Mouse (Mus musculus): ENCODE measurements around the gene Acacb. TPM values are rescaled to one million over a fixed set of nuclear protein-coding genes. Genes with fewer than 3 reads are reported as not detected.

Gene Acacb
- polyA plus RNA-seq, 1 experiment from 2014 or later = 1.3 TPM

DNA sequence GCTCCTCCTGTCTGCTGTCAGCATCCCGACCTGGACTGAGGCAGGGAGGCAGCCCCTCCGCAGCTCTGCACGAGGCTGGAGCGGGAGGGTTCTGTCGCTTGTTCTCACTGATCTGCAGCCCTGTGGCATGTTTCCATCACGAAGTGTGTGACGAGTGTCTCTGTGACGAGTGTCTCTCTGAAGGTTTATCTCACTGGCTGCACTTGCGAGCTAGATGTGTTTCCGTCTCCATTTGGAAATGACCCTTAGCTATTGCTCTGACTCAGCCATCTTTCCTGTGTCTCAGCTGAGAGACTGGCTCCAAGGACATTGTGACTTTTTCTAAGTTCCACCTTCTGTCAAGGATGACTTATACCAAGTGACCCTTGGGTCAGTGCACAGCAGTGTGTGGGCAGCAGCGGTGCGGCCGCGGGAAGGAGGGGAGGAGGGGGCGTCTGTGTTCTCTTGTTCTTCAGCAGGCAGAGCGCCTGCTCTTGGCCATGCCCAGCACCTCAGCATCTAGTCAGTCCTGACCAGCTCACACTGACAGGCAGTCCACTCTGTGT is 39.9 kb upstream of the Acacb start:
- no peak for TF ChIP-seq CTCF (IDR thresholded peaks at IDR 0.05; ENCODE audit: low read depth)
- no peak for TF ChIP-seq EP300 (optimal IDR thresholded peaks at IDR 0.05)
- H3K4me3 ChIP-seq (ENCODE audit: low read depth, low read length) = no peak overlapping the region
- no peaks in the 10 kb centered on the region for H3K9me3 ChIP-seq (ENCODE audit: control insufficient read depth, low read length)
- H3K36me3 ChIP-seq (ENCODE audit: control insufficient read depth, insufficient read depth, low read length) = peaks cover 24% of the 10 kb centered on the region
- no peaks in the 10 kb centered on the region for H3K27me3 ChIP-seq (ENCODE audit: control insufficient read depth, insufficient read depth, low read length)
- H3K4me1 ChIP-seq (replicated peaks; ENCODE audit: control insufficient read depth, insufficient read depth) = no peaks in the 10 kb centered on the region
- ATAC-seq (ENCODE audit: low FRiP score, low TSS enrichment) (no peak), DNase-seq (ENCODE audit: low spot score) (no peak)
- WGBS = 77% methylated on average over 16 of the region's 16 CpGs
- no peak overlapping the region for H3K9ac ChIP-seq (ENCODE audit: low read length)
- no peak overlapping the region for H3K4me2 ChIP-seq (replicated peaks; ENCODE audit: low read depth)
- H3K27ac ChIP-seq (replicated peaks) = no peak overlapping the region

DNA sequence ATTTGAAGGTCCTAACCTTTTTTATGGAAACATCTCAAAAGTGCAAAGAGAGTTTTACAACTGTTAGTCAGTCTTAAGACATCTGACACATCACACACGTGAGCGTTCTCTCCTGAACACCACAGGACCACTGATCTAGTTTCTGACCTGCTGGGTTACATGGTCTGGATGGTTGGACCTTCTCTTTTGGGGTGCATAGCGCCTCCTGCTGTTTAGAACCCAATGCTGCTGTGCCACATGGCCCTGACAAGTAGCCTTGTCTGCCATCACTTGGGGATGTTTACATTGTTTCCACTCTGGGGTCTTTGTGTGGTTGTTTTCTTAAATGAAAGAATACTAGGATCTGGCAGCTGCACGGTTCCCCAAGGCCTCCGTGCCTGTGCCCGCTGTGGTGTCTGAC is 33.0 kb upstream of the Acacb start:
- DNase-seq (ENCODE audit: low spot score) = no peak
- no peaks in the 10 kb centered on the region for H3K9me3 ChIP-seq (ENCODE audit: control insufficient read depth, low read length)
- no peaks in the 10 kb centered on the region for H3K4me1 ChIP-seq (replicated peaks; ENCODE audit: control insufficient read depth, insufficient read depth)
- H3K36me3 ChIP-seq (ENCODE audit: control insufficient read depth, insufficient read depth, low read length) = peaks cover 27% of the 10 kb centered on the region
- H3K4me3 ChIP-seq (ENCODE audit: low read depth, low read length) = no peak overlapping the region
- H3K27ac ChIP-seq (replicated peaks) = no peak overlapping the region
- ATAC-seq (ENCODE audit: low FRiP score, low TSS enrichment) = no peak
- H3K27me3 ChIP-seq (ENCODE audit: control insufficient read depth, insufficient read depth, low read length) = no peaks in the 10 kb centered on the region
- 88% methylated on average over 6 of the region's 6 CpGs for WGBS
- H3K4me2 ChIP-seq (replicated peaks; ENCODE audit: low read depth) = no peak overlapping the region
- H3K9ac ChIP-seq (ENCODE audit: low read length) = no peak overlapping the region
- TF ChIP-seq CTCF (IDR thresholded peaks at IDR 0.05; ENCODE audit: low read depth) = peak; percentile 41
- no peak for TF ChIP-seq EP300 (optimal IDR thresholded peaks at IDR 0.05)

DNA sequence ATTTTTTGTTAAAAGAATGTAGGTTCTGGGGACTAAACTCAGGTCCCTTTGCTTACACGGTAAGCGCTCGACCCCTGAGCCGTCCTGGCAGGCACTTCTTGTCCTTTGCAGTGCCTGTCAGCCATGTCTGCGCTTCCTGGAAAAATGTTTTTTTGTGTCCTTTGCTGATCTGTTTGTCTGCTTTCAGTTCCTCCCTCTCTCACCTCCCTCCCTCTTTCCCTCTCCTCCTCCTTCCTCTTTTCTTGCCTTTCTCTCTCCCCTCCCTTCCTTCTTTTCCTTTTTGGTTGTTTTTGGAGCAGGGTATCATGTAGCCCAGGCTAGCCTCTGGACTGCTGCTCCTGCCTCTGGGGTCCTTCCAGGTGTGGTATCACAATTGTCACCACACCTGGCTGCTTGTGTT is 31.3 kb upstream of the Acacb start:
- TF ChIP-seq EP300 (optimal IDR thresholded peaks at IDR 0.05) (no peak), CTCF (IDR thresholded peaks at IDR 0.05; ENCODE audit: low read depth) (no peak)
- peaks cover 12% of the 10 kb centered on the region for H3K36me3 ChIP-seq (ENCODE audit: control insufficient read depth, insufficient read depth, low read length)
- H3K4me1 ChIP-seq (replicated peaks; ENCODE audit: control insufficient read depth, insufficient read depth) = no peaks in the 10 kb centered on the region
- DNase-seq (ENCODE audit: low spot score) = no peak
- no peak overlapping the region for H3K9ac ChIP-seq (ENCODE audit: low read length)
- H3K27ac ChIP-seq (replicated peaks) = no peak overlapping the region
- H3K27me3 ChIP-seq (ENCODE audit: control insufficient read depth, insufficient read depth, low read length) = no peaks in the 10 kb centered on the region
- WGBS = 76% methylated on average over 5 of the region's 5 CpGs
- no peak overlapping the region for H3K4me3 ChIP-seq (ENCODE audit: low read depth, low read length)
- H3K9me3 ChIP-seq (ENCODE audit: control insufficient read depth, low read length) = no peaks in the 10 kb centered on the region
- ATAC-seq (ENCODE audit: low FRiP score, low TSS enrichment) = no peak
- H3K4me2 ChIP-seq (replicated peaks; ENCODE audit: low read depth) = no peak overlapping the region

DNA sequence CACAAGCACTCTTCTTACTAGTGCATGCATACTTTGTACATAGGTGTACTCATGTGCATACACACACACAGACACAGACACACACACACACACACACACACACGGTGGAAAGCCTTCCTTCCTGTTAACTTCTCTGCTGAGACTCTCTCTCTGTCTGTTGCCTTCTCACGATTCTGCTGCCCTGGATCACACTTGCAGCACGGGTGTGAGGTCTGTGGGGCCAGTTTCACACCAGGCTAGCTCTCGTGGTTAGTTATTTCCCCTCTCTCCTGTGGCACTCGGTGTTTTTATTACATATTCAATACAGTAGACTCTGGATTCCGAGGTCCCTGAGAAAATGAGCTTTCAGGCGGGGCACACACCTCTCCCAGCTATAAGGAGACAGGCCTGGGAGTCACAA is 29.7 kb upstream of the Acacb start:
- ATAC-seq (ENCODE audit: low FRiP score, low TSS enrichment) (no peak), DNase-seq (ENCODE audit: low spot score) (no peak)
- Histone ChIP-seq H3K9me3 (ENCODE audit: control insufficient read depth, low read length) (no peaks in the 10 kb centered on the region), H3K4me3 (ENCODE audit: low read depth, low read length) (no peak overlapping the region), H3K9ac (ENCODE audit: low read length) (no peak overlapping the region), H3K27me3 (ENCODE audit: control insufficient read depth, insufficient read depth, low read length) (no peaks in the 10 kb centered on the region), H3K4me2 (replicated peaks; ENCODE audit: low read depth) (no peak overlapping the region), H3K4me1 (replicated peaks; ENCODE audit: control insufficient read depth, insufficient read depth) (no peaks in the 10 kb centered on the region), H3K27ac (replicated peaks) (no peak overlapping the region), H3K36me3 (ENCODE audit: control insufficient read depth, insufficient read depth, low read length) (peaks cover 12% of the 10 kb centered on the region)
- TF ChIP-seq CTCF (IDR thresholded peaks at IDR 0.05; ENCODE audit: low read depth) (no peak), EP300 (optimal IDR thresholded peaks at IDR 0.05) (no peak)
- 80% methylated on average over 7 of the region's 7 CpGs for WGBS

DNA sequence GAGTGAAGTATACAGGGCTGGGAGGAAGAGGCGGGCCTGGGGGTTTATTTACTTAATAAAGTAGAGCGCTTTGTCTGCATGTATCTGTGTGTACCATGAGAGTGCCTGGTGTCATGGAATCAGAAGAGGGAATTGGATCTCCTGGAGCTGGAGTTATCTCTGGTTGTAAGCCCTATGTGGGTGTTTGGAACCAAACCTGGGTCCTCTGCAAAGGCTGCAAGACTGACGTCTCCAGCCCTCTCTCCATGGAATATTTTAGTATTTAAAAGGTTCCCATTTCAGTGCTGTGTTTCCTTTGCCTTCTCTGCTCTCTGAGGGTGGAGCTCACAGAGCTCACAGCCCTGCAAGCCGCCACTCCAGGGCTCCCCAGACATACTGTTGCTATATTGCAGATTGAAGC is 26.5 kb upstream of the Acacb start:
- TF ChIP-seq EP300 (optimal IDR thresholded peaks at IDR 0.05) (no peak), CTCF (IDR thresholded peaks at IDR 0.05; ENCODE audit: low read depth) (no peak)
- DNase-seq (ENCODE audit: low spot score) (no peak), ATAC-seq (ENCODE audit: low FRiP score, low TSS enrichment) (no peak)
- Histone ChIP-seq H3K27ac (replicated peaks) (no peak overlapping the region), H3K27me3 (ENCODE audit: control insufficient read depth, insufficient read depth, low read length) (no peaks in the 10 kb centered on the region), H3K9me3 (ENCODE audit: control insufficient read depth, low read length) (no peaks in the 10 kb centered on the region), H3K4me1 (replicated peaks; ENCODE audit: control insufficient read depth, insufficient read depth) (no peaks in the 10 kb centered on the region), H3K4me2 (replicated peaks; ENCODE audit: low read depth) (no peak overlapping the region), H3K4me3 (ENCODE audit: low read depth, low read length) (no peak overlapping the region), H3K9ac (ENCODE audit: low read length) (no peak overlapping the region), H3K36me3 (ENCODE audit: control insufficient read depth, insufficient read depth, low read length) (peaks cover 15% of the 10 kb centered on the region)
- 81% methylated on average over 4 of the region's 4 CpGs for WGBS

DNA sequence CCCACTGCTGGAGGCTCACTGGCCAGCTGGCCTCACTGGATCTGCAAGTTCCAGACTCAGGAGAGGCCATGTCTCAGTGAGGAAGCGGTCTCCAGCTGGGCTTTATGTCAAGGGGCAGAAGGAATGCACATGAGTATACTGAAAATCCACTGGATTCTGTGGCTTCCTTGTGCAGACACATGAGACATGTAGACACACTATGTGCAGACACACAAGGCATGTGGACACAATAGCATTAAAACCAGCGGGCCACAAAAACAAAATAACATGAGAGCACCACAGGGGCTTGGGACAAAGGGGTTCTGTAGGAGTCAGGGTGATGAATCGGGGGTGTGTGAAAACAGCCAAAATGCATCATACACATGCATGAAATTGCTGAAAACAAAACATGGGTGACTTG is 20.3 kb upstream of the Acacb start:
- DNase-seq (ENCODE audit: low spot score) (no peak), ATAC-seq (ENCODE audit: low FRiP score, low TSS enrichment) (no peak)
- H3K27ac ChIP-seq (replicated peaks) = no peak overlapping the region
- WGBS = 92% methylated on average over 3 of the region's 3 CpGs
- H3K27me3 ChIP-seq (ENCODE audit: control insufficient read depth, insufficient read depth, low read length) = no peaks in the 10 kb centered on the region
- no peak overlapping the region for H3K9ac ChIP-seq (ENCODE audit: low read length)
- peaks cover 14% of the 10 kb centered on the region for H3K36me3 ChIP-seq (ENCODE audit: control insufficient read depth, insufficient read depth, low read length)
- H3K4me2 ChIP-seq (replicated peaks; ENCODE audit: low read depth) = no peak overlapping the region
- H3K9me3 ChIP-seq (ENCODE audit: control insufficient read depth, low read length) = no peaks in the 10 kb centered on the region
- no peak overlapping the region for H3K4me3 ChIP-seq (ENCODE audit: low read depth, low read length)
- no peak for TF ChIP-seq CTCF (IDR thresholded peaks at IDR 0.05; ENCODE audit: low read depth)
- TF ChIP-seq EP300 (optimal IDR thresholded peaks at IDR 0.05) = no peak
- no peaks in the 10 kb centered on the region; the same call in 1 of the 2 replicates for H3K4me1 ChIP-seq (replicated peaks; ENCODE audit: control insufficient read depth, insufficient read depth)
